Mouse (Mus musculus): ENCODE measurements around the gene Slc27a3.
"Not testable (repeated sequence)": the region's sequence is repeated elsewhere in the genome, so short reads cannot be mapped to it uniquely, and the experiment has no call there.

The Slc27a3 gene

DNA sequence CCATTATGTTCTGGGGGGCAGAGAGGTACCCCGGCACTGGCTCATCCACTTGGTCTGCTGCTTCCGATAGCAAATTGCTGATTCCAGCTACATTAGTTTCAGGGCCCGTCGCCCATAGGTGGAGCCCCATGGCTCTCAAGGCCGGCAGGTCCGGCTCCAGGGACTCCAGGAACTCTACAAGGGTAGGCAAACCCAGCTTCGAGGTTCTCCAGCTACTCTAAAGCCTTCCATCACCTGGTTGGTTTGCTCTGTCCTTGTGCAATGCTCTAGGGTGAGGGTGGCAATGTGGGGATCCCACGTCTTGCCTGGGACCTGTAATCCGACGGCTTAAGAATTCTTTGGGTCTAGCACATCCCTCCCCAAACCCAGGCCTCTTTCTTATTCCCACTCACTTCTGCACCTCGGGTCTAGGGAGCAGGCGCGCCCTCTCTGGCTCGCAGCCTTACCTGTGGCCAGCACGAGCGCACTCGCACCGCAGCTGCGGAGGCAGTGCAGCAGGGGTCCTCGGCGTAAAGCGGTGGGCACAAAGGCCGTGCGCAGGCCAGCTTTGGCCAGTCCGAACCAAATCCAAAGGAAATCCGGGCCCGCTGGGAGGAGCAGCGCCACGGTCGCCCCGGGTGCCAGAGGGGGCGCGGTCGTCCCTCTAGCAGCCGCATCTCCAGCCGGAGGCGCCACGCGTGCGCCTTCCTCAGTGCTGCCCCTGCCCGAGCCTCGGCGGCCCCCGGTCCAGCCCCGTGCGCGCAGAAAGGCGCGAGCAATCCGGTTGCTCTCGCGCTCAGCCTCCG, 820 bp downstream of the Slc27a3 start:
- DNase-seq = peak in 1 of 2 experiments; percentile 16

DNA sequence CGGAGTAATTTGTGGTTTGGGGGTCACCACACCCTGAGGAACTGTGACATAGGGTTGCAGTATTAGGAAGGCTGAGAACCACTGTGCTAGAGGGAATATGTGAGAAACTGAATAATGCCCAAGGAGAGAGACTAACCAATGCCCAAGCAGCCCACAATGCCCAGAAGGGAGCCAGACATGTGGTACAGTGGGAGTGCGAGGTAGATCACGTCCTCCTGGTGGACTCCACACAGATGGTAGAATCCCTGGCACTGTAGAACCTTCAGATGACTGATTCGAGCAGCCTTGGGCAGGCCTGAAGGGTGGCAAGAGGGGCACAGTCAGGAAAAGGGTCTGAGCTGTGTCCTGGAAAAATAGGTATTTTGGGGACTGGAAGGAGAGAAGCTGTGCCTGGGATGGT, 1.5 kb downstream of the Slc27a3 start:
- no peak for DNase-seq

DNA sequence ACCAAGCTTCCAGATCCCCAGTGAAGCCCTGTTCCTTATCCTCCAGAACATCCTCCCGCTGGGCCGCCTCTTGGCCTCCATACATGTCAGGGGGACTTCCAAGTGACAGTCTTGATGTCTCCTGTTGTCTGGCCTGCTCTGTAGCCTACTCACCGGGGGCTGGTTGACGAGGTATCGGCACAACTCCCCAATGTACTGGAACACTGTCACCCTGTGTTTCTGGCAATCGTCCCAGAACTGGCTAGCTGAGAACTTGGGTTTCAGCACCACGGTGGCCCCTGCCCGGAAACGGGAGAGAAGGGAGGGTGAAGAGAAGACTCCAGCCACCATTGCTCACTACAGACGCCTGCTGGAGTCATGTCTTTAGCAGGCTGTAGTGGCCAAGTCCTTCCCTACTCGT, 2.3 kb downstream of the Slc27a3 start:
- DNase-seq = no peak

DNA sequence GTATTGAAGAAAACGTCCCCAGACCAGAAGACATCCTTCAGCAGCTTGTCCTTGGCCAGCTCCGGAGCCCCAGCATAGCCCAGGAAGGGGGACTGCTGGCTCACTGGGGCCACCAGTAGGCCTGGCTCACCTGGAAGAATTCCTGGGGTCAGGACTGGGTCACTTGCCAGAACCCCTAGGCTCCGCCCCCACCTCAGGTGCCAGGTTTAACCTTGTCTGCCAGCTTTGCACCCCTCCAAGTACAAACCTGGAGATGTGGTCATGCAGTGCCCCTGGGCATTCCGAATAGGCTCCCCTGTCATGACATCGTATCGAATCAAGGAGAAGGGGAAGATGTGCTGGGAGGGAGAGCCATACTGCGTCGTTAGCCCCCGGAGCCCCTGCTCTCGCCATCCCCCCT, 2.9 kb downstream of the Slc27a3 start:
- DNase-seq = no peak

DNA sequence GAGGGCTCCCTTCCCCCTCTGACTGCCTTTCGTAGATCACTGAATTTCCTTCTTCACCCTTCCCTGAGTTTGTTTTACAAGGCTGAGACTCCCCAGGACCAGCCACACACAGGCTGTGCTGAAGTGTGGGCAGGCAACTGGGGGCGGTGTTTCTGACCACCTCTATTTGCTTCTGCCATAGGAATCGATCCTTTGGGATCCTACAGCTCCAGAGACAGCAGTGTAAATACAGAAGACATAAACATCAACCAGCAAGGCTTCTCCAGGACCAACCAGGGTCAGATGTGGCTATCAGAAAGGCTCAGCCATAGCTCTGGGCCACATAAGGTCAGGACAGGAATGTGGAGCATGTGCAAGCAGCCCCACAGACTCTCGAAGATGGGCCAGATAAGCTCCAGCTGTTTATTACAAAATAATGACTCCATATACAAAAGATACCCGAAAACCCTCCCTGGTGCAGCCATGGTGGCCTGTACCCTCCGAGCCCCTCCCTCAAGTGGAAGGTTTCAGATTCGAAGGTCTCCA, 4.8 kb downstream of the Slc27a3 start:
- DNase-seq = peak; percentile 14 to 32

DNA sequence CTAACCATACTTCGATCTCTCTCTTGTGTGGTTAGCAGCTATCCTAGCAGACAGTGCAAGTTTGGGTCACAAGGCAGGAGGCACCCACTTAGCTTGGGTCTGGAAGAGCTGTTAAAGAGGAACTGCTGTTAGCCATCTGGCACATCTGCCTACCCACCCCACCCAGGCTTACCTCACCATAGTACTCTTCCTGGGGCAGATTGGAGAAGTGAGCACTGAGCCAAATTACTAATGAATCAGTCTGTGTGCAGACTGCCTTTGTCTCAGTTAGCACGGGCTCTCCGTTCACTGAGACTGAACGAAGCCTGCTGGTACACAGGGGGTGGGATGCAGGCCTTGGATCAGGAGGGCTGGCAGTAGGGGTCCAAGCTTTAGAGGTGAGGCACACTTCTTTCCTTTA, 6.0 kb downstream of the Slc27a3 start:
- no peak for DNase-seq

DNA sequence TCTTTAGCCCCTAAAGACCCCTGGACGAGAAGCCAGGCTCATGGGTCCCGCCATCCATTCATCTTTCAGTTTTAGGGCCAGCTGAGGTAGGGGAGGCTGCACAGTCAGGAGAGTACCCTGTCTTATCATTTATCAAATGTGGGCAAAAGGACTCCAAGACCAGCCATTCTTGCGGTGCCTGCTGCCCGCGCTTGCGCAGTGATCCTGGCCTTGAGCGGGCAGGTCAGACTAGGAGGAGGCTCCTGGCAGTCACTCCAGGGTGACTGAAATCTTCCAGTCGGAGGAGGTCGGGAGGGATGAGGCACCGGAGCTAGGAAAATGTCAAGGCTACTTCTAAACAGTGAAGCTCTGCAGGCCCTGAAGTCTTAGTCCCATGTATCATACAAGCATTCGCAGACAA, 8.0 kb downstream of the Slc27a3 start:
- DNase-seq = no peak

DNA sequence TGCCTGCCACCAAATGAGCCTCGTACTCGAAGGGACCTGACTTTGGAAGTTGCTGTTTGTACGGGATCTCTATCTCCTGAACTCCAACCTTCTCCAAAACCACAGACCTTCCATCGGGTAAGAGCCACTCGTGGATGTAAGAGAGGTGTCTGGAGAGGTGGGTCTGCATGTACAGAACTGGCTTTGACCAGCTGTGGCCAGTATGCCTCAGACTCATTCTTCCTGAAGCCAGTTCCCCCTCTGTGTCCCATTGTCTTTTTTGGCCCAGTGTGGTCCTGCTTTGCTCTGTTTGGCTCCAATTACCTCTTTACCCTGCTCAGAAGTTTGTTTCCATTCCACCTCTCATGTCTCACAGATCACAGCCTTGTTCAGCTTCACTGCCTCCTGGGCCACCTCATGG, 11.2 kb downstream of the Slc27a3 start:
- no peak for DNase-seq

DNA sequence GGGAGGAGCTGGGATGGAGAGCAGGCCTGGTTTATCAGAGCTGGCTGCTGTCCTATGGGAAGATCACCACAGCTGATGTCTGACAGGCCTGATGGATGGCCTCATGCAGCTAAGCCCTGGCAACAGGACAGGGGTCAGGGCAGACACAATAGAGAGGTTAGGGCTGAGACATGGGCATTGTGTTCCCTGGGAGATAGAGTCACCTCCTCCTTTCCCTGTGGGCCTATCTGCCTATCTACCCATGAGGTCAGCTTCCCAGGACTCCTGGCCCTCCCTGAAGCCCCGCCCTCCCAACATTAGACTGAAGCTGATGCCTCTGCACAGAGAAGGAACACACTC, 13.5 kb downstream of the Slc27a3 start:
- peak; percentile 16 to 29 for DNase-seq

DNA sequence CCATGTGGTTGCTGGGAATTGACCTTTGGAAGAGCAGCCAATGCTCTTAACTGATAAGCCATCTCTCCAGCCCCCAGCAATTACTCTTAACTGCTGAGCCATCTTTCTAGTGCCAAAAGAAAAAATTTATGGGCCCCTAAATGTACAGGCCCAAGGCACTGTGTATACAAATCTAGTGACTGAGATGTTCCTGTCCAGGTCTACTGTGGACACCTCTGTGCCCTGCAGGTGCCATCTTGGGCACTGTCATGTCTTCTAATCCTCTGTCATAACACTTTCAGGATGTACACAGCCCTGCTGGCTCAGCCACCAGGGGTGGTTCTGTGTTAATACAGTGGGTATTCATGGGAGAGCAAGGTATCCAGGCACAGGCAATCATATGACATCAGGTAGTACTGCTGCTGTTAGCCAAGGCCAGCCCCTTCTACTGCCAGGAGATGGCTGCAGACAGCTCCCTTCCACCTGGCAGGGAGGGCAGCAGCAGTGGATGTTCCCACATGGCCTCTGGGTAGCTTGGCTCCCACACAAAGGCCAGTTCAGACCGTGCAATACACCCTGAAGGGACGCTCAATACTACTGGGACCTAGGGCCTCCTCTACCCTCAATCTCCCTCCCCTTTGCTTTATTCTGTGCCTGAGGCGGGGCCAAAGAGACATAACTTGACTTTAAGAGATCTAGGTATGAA, 14.0 kb downstream of the Slc27a3 start:
- DNase-seq = no peak

DNA sequence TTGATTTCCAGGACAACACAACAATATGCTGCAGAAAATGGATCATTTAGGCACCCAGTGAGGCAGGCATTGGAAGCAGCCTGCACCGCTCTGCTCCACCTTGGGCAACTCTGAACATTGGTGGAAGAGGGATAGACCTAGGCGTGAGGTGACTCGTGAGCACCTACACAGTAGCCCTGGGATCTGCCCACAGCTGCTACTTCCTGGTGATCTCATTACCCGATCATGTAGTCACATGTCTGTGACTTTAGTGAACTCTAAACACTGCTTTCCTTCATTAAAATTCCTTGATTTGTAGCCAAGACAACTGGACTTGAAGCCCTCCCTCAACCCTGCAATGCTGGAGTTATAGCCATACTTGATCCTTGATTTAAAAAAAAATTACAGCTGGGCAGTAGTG, 15.4 kb downstream of the Slc27a3 start:
- peak in 1 of 2 experiments; percentile 47 for DNase-seq

DNA sequence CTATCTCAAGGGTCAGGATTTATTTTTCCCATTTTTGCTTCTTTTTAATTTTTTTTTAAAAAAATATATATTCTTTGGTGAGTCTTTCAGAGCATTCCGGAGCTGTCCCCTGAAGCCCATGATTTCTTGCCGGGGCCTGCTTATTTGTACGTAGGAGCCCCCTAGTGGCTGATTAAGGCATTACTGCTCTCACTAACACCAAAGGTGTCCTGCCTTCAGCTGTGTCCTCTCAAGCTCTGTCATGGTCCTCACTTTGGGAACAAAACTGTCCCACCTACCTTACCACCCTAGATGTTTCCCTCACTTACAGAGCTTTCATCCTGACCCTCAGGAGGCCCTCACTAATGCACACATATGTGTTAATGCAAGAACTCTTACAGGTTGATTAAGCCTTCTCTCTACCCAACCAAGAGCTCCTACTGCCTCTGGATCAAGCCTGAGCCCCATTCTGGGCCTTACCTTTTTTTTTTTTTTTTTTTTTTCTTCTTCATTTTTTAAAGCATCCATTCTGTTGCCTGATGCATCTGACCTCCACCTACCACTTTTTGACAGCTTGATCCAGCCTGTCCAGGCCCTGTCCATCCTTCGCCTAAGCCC, 16.2 kb downstream of the Slc27a3 start:
- peak; percentile 76 to 89 for DNase-seq

DNA sequence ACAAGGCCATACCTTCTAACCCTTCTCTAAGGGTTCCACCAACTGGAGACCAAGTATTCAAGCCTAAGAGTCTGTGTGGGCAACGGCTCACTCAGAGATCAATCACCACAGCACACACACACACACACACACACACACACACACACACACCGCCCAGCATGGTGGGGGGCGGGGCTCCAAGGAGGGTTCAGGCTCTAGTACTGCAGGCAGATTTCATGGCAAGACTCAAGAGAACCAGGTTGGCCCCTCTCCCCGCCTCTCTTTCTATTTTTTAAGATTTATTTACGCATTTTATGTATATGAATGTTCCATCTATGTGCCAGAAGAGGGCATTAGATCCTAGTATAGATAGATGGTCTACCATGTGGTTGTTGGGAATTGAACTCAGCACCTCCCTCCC, 16.9 kb downstream of the Slc27a3 start:
- no peak for DNase-seq

DNA sequence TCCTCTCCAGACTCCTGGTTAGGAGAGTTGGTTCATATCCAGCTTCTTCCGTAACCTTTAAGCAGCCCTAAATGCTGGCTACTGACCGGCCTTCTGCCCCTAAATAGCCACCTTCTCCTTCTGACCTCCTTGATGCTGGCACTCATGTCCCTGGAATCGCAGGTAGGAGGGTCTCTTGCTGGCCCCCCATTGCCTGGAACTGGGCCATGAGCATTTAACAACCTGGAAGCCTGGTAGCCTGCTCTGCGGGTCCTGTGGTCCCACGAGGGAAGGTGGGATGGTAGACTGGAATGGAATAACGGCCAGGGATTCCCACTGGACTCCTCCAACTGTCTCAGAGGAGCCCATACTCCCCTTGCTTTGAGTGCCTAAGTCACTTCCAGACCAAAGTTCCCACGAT, 17.9 kb downstream of the Slc27a3 start:
- no peak for DNase-seq

DNA sequence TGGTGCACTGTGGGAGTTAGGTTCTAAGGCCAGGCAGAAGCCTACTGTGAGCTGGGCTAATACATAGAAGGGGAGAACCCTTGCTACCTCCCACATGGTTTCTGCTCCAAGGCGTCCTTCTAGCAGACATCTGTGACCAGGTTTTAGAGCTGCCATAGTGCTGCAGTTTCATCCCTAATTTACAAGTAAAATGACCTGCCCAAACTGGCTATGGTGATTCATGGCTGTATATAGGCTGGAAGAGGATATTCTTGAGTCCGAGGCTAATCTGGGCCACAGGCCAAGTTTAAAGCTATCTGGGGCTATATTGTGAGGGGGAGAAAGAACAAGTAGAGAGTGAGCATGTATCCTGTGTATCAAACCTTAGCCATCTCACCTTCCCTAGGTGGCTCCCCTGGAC, 20.7 kb downstream of the Slc27a3 start:
- DNase-seq = no peak

DNA sequence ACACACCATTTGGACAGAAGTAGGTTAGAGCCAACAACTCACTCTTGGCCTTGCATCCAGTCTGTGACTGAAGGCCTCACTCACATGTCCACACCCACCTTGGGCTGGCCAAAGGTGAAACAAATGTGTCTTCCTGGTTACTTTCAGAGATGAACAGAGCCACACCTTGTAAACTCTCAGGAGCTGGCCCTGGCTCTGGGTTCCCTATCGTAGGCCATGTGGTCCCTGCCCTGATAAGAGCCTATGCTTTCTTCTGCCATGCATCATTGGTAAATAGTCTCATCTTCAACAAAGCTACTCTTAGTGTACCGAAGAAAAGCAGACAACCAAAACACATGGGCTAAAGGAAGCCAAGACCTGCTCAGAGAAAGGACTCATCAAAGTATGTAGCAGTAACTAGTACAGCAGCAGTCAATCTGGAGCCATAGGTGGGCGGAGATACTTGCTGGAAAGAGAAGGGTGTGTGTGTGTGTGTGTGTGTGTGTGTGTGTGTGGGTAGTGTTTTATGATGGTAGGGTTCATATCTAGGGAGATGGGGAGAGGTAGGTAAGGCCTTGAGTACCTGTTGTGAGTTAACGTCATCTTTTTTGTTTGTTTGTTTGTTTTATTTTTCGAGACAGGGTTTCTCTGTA, 22.6 kb downstream of the Slc27a3 start:
- DNase-seq = no peak

DNA sequence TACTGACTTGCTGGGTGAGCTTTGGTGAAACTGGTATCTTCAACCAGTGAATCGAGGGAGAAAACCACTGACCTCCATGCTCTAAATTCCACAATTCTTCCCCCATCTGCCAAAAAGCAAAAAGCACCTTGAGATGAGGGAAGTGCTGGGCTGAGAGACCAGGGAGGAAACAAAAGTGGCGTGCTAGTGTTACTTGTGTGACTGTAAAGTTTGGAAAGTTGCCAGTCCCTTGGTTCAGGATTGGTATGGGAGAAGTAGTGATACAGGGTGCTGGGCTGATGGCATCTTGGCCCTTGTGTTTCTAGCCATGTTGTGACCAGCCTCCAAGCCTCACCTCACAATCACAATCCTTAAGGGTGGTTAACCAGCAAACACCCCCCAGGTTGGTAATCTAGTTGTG, 27.4 kb downstream of the Slc27a3 start:
- no peak for DNase-seq

DNA sequence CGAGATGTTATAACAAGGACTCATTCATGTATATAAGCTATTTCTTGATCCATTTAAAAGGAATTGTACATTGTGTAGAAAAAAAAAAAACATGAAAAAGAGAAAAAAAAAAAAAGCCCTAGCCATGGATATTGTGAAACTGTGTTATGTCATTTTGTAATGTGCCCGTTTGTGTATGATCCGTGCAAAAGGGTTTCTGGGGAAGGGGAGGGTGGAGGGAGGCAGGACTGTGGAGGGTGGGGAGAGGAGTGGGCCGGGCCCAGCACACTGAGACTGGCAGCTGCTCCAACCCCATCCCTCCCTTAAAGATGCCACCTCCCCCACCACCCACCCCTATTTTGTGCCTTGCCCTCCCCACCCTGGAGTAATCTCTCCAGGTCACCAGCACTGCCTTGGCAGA, 28.3 kb downstream of the Slc27a3 start:
- DNase-seq = no peak

DNA sequence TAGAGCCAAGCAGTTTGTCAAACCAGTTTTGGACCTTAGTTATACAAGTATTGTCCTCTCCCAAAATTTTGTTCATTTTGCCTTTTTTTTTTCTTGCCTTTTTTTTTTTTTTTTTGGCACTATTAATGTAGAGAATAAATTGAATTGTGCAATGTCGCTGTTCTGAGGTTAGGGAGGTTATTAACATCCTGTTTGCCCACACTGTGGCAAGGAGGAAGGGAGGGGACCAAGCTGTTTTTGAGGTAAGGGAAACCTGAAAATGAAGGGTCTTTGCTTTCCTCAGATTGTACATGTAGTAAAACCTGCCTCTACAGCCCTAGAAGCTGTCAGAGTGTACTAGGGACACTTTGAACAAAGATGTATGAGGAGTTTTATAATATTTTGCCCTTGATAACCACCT, 30.5 kb downstream of the Slc27a3 start:
- DNase-seq = no peak

DNA sequence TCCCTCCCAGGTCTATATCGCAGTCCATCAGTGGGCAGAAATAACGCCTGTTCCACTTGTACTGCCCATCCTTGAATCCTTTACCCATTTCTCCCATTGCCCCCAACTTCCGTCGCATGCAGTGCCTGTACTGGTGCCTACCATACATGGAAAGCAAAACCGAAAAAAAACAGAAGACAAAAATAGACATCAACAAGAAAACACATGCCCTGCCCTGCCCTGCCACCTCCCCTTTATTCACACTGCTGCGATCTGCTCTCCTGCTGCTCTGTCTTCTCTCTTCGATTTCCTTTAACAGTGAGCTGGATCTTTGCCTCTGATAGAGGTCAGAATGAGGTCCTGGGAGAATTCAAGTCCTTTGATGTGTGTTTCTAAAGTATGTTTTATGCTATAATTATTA, 31.8 kb downstream of the Slc27a3 start:
- no peak for DNase-seq

DNA sequence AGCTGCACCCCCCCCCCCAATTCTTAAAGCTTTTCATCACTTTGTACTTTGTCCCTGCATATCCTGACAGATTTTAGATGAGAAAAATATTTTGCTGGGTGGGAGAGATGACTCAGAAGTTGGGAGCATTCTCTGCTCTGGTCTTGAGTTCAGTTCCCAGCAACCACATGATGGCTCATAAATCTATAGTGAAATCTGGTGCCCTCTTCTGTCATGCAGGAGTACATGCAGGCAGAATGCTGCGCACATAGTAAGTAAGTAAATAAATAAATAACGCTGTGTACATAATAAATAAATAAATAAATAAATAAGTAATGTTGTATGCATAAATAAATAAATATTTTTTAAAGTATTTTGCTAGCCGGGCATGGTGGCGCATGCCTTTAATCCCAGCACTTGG, 41.9 kb downstream of the Slc27a3 start:
- no peak for DNase-seq

DNA sequence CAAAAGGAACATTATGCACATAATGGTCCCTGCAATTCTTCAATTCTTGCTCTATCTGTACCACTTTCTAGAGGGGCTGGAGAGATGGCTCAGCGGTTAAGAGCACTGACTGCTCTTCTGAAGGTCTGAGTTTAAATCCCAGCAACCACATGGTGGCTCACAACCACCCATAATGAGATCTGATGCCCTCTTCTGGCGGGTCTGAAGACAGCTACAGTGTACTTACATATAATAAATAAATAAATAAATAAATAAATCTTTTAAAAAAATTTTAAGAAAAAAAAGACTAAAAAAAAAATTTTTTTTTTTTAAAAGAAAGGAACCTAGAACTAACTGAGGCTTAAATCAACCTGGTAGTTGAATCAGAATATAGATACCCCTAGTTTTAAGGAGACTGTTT, 46.9 kb downstream of the Slc27a3 start:
- not testable (repeated sequence) for DNase-seq

DNA sequence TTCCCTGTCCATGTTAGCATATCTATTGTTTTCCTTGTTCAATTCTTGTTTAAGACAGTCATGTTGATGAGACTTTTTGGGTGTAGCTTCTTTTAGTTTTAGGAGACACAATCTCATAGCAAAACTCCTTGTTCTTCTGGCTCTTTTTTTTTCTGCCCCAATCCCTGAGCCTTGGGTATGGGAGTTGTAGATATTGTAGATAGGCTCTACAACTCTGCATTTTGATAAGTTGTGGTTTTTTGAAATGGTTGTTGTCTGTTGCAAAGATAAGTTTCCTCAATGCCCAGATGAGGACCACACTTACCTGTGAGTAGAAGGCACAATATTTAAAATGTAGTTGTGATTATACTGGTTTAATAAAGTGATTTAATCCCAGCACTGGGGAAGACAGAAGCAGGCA, 49.6 kb downstream of the Slc27a3 start:
- no peak for DNase-seq

DNA sequence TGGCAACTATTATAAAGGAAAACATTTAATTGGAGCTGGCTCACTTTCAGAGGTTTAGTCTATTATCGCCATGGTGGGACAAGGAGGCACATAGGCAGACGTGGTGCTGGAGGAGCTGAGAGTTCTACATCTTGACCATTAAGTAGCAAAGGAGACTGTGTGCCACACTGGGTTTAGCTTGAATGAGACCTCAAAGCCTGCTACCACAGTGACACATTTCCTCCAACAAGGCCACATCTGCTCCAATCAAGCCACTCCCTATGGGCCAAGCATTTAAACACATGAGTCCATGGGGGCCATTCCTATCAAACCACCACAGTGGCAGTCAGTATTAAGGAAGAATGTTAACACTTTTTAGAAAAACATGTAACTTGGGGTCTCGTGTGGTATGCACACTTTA, 51.5 kb downstream of the Slc27a3 start:
- DNase-seq = no peak

Data from kidney, adult 8-10 months (tissue).